Mouse (Mus musculus) spleen, adult 2 months (tissue): ENCODE measurements around the gene Slc25a19. TPM values are rescaled to one million over a fixed set of nuclear protein-coding genes. Genes with fewer than 3 reads are reported as not detected.

Source experiments
- DNase-seq, 2 experiments: peaks; one replicate each; pipeline versions ENCODE4 v3.0.0 to v3.0.0-alpha.2; 2012 to 2021; ENCODE audit warnings: low spot score in 2 of 2, low read depth in 1 of 2
- H3K27ac ChIP-seq: fragments of 200-500 bp; 2 replicates; pipeline ENCODE4 v1.5.1; 2012; ENCODE audit warnings: low read length, inconsistent platforms; ENCODE audit not compliant: insufficient read depth
- H3K27me3 ChIP-seq: fragments of 200-500 bp; 2 replicates; pipeline ENCODE4 v1.6.1; 2012; ENCODE audit warnings: mild to moderate bottlenecking, moderate library complexity, low read length, inconsistent platforms; ENCODE audit not compliant: control insufficient read depth, insufficient read depth
- H3K36me3 ChIP-seq: fragments of 200-500 bp; 2 replicates; pipeline ENCODE4 v1.6.1; 2012; ENCODE audit warnings: mild to moderate bottlenecking, low read length, inconsistent platforms; ENCODE audit not compliant: control insufficient read depth, insufficient read depth
- H3K4me1 ChIP-seq: fragments of 200-500 bp; 2 replicates; pipeline ENCODE4 v1.6.1; 2011; ENCODE audit warnings: inconsistent platforms; ENCODE audit not compliant: control insufficient read depth, insufficient read depth, insufficient read length
- H3K4me3 ChIP-seq: fragments of 200-500 bp; 2 replicates; pipeline ENCODE4 v1.5.1; 2011; ENCODE audit warnings: mild to moderate bottlenecking, inconsistent platforms; ENCODE audit not compliant: insufficient read depth, insufficient read length; ENCODE audit errors: extremely low read depth
- CTCF ChIP-seq: fragments of 200-500 bp; IDR thresholded peaks from 2 replicates; pipeline ENCODE4 v1.5.1; 2011; ENCODE audit warnings: mild to moderate bottlenecking, inconsistent platforms; ENCODE audit not compliant: insufficient read depth, insufficient read length, insufficient replicate concordance; ENCODE audit errors: extremely low read depth
- POLR2A ChIP-seq: fragments of 200-500 bp; IDR thresholded peaks from 2 replicates; pipeline ENCODE4 v1.6.1; 2011; ENCODE audit warnings: low read depth, low read length, inconsistent platforms
- WGBS: fragments of 180-500 bp; shearing (Covaris S2); methylation state at CpG from one replicate; pipeline ENCODE4 v1.1.7; 2018; 5-methylcytosine and 5-hydroxymethylcytosine counted together
- polyA plus RNA-seq: library from polyadenylated mRNA; depleted of rRNA; stranded (reverse); fragments of >200 nt; gene quantifications from 2 replicates; pipeline ENCODE4 v1.2.3, GENCODE M21; 2012

Slc25a19 gene
- polyA plus RNA-seq, 1 experiment = 64.0 TPM

DNA sequence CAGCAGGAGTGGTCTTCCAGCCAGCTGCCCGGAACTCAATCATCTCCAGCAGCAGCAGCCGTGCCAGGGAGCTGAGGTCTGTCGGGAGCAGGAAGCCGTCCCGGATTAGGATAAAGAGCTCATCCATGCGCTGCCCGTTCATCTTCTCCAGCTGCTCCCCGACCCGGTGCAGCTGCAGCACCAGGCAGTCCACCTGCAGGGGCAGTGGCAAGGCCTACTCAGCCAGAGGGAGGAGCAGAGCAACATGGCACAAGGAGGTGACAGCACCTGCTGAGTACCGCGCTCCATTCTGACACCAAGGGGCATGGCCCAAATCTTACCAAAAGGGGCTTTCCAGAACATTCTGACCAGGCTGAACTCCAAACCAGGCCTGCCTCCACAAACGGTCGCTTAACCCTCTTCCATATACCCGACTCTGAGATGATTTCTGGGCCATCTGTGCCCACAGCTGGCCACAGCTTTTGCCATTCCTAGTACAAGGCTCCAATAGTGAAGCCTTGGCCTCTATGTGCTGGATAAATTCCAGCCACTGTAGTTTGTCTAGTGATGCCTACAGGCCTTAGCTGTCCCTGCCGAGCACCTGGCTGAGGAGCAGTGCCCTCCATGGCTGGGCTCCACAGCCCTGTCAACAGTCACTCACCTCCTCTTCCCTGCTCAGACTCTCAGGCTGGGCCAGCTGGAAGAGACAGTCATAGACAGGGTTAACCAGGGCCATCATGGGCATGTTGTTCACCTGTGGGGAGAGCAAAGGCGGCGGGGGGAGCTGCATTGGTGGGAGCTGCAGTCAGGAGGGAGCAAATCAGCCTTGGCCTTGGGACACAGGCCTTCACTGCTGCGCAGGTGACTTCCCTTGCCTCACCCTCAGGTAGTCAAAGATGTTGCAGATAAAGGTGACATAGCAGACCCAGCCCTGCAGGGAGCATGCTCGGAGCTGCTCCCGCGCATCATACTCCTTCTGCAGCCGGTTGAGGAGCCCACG, 19.4 kb downstream of the Slc25a19 start:
- Histone ChIP-seq H3K4me3 (no peak overlapping the region), H3K4me1 (peaks cover 17% of the 10 kb centered on the region), H3K27ac (no peak overlapping the region), H3K27me3 (no peaks in the 10 kb centered on the region), H3K36me3 (peaks cover 40% of the 10 kb centered on the region)
- WGBS = 92% methylated on average over 23 of the region's 23 CpGs
- TF ChIP-seq CTCF = no peak
- TF ChIP-seq POLR2A = no peak
- no peak for DNase-seq

DNA sequence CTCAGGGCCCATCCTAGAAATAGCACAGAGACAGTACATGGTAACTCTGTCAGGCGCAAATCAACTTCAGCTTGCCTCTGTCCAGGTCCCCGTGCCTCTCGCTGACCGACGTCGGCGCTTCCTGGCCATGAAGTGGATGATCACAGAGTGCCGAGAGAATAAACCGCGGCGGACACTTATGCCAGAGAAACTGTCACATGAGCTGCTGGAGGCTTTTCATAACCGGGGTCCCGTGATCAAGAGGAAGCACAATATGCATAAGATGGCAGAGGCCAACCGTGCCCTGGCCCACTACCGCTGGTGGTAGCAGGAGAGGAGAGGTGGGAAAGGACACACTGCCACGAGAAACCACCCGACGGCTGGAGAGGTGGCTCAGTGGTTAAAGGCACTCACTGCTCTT, 21.4 kb downstream of the Slc25a19 start:
- no peak for DNase-seq
- Histone ChIP-seq H3K27ac (no peak overlapping the region), H3K4me1 (peaks cover 20% of the 10 kb centered on the region), H3K27me3 (no peaks in the 10 kb centered on the region), H3K4me3 (no peak overlapping the region), H3K36me3 (peaks cover 40% of the 10 kb centered on the region)
- no peak for TF ChIP-seq POLR2A
- no peak for TF ChIP-seq CTCF
- 97% methylated on average over 18 of the region's 18 CpGs for WGBS

DNA sequence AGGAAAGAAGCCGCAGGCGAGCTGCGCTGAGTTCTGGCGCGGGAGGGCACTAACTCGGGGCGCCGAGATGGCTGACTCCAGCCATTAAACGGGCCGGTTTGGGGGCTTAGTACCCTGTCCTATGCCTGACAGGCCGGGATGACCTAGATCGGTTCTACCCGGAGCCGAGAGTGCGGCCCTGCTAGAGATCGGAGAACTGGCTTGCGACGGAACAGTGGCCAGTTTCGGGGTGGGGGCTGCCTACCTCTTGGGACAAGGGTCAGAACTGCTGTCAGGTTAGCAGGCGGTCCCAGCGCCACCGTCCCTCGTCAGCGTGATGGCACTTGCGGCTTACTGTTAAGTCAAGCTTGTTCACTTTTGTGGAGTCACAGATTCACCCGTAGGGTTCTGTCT, 23.8 kb downstream of the Slc25a19 start:
- Histone ChIP-seq H3K4me3 (peak overlapping the region; percentile 80), H3K27me3 (no peaks in the 10 kb centered on the region), H3K4me1 (peaks cover 21% of the 10 kb centered on the region), H3K36me3 (peaks cover 28% of the 10 kb centered on the region), H3K27ac (peak overlapping the region; percentile 100)
- DNase-seq = no peak
- no peak for TF ChIP-seq CTCF
- TF ChIP-seq POLR2A = no peak
- WGBS = under 1% methylated on average over 26 of the region's 26 CpGs

DNA sequence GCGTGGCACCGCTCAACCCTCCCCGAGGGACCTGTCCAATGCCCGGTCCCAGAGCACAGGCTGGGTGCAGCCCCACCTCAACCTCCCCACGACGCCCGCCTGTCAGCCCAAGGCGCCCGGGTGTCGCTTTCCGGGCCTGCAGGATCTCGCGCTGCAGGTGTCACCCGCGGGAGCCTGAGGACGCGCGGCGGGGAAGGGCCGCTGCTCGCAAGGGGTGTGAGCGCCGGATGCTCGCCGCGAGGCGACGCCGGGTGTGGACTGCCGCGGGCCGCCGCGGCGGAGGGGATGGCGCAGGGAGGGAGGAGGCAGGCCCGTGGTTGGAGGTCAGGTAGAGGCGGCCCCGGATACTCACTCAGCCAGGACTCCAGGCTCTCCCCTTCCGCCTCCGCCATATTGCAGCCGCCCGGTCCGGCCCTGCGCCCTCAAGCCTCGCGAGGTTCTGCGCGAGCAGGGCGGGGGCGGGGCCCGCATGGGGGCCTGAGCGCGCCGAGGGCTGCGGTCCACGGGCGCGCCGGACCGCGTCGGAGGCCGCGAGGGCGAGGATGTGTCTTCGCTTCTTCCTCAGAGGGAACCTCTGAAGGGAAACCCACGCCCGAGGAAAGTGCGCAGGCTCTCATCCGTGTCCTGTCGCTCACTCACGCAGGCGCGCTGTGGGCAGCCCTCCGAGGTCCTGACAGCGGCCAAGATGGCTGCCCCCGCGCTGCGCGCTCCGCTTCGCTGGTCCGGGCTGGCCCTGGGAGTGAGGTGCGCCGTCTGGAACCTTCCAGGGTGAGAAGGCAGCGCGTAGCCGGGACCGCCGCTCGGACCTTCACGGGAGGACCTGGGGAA, 24.4 kb downstream of the Slc25a19 start, which contains the start of the genes Mrps7 and Gga3:
TSS of gene Mrps7 (plus strand) at position 450 of the 828 bp plus-strand sequence.
TSS of gene Gga3 (minus strand) at position 576 of the 828 bp plus-strand sequence.
- Histone ChIP-seq H3K27ac (peak within 1 kb of the TSS; percentile 100), H3K36me3 (peaks cover 23% of the 10 kb centered on the region), H3K4me3 (peak within 1 kb of the TSS; percentile 80), H3K4me1 (peaks cover 23% of the 10 kb centered on the region), H3K27me3 (no peaks in the 10 kb centered on the region)
- DNase-seq = peak; percentile 88 to 92
- under 1% methylated on average over 84 of the region's 93 CpGs for WGBS
- TF ChIP-seq POLR2A = peak; percentile 54
- no peak for TF ChIP-seq CTCF

DNA sequence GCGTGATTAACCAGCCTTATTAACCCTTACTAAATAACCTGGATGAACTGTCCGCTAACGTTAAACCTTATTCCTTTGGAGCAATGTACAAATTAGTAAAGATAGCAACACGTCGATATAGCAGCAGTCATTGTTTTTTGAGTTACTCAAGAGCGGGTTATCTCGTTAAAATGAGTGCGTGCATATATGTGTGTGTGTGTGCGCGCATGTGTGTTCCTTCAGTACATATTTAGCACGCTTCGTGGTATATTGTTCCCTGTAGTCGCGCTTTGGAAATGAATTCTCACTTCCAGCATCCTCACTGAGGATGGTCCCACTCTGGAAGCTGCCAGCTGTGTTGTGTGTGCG, 25.0 kb downstream of the Slc25a19 start:
- Histone ChIP-seq H3K36me3 (peaks cover 17% of the 10 kb centered on the region), H3K4me3 (peak overlapping the region; percentile 80), H3K4me1 (peaks cover 23% of the 10 kb centered on the region), H3K27ac (peak overlapping the region; percentile 100), H3K27me3 (no peaks in the 10 kb centered on the region)
- no peak for TF ChIP-seq CTCF
- no peak for TF ChIP-seq POLR2A
- 3% methylated on average over 15 of the region's 15 CpGs for WGBS
- no peak for DNase-seq

- peaks cover 4% of the 10 kb centered on the region; the same call in 1 of the 2 replicates for H3K36me3 ChIP-seq
- TF ChIP-seq CTCF (no peak), POLR2A (no peak)
- WGBS = 30% methylated on average over 4 of the region's 4 CpGs
- H3K4me3 ChIP-seq = no peak overlapping the region
- peaks cover 23% of the 10 kb centered on the region for H3K4me1 ChIP-seq
- H3K27ac ChIP-seq = peak overlapping the region; percentile 66
- no peaks in the 10 kb centered on the region for H3K27me3 ChIP-seq
- no peak for DNase-seq
These were observed 26.9 kb downstream of the Slc25a19 start for GRCm38 (mm10) chr11:115601174-115601573.
